Mouse (Mus musculus): Measurements from ENCODE around the gene Rasa3. TPM values are rescaled to one million over a fixed set of nuclear protein-coding genes. Genes with fewer than 3 reads are reported as not detected.

The Rasa3 gene
- polyA plus RNA-seq, 2 experiments, result 10.1 to 15.8 TPM

DNA sequence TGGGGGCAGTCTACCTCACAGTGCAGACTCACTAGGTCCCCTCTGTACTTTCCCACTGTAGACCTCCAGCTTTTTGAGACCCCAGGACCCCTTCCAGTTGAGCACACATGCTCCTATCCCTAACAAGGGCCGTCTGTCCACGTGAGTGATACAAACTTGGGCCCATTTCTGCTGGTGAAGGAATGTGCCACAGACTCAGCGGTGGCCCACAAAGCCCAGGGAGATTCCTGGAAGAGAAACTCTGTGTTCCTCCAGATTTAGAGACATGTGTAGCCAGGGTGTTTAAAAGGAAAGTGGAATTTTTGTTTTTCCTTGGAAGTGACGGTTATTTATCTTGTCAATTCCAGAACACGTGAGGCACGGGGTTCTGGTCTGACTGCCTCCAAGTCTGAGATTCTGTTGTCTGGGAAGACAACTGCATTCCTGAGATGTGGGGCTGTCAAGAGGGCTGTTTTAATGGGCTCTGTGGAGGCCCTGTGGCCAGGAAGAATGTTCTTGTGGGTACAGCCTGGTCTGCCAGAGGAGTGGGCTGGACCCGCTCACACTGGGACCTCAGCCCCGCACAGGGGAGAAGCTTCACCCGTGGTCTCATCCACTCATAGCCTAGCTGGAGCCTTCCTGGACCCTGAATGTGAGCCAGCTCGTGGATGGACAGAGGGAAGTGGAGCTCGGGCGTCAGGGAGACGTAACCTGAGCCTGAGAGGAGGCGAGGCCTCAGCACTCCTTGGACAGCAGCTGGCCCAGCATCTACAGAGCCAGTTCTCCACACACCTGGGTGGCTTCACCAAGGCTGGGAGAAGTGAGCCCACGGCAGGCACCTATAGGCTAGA, 148.2 kb downstream of the Rasa3 start:
- Histone ChIP-seq H3K4me2 (ENCODE audit: low read depth) (no peak overlapping the region), H3K4me3 (ENCODE audit: insufficient read depth in 1 of 2, low read depth in 2 of 2, low read length in 2 of 2) (no peak overlapping the region), H3K27me3 (ENCODE audit: control insufficient read depth, insufficient read depth, low read length) (no peaks in the 10 kb centered on the region), H3K9ac (replicated peaks) (no peak overlapping the region), H3K27ac (no peak overlapping the region), H3K36me3 (replicated peaks; ENCODE audit: control insufficient read depth, insufficient read depth, low read depth) (no peaks in the 10 kb centered on the region), H3K9me3 (ENCODE audit: control insufficient read depth, low read length) (no peaks in the 10 kb centered on the region), H3K4me1 (replicated peaks; ENCODE audit: control insufficient read depth in 2 of 2, insufficient read depth in 2 of 2, low read length in 1 of 2) (peaks cover 0 to 4% of the 10 kb centered on the region in 2 experiments; a peak in 1 of 4 replicates)
- WGBS (ENCODE audit: insufficient replicate concordance), result 58% methylated on average over 15 of the region's 15 CpGs
- no peak for TF ChIP-seq EP300 (IDR thresholded peaks at IDR 0.05; ENCODE audit: low read depth)
- no peak for TF ChIP-seq CTCF (IDR thresholded peaks at IDR 0.05; ENCODE audit: low read depth)
- DNase-seq (ENCODE audit: low read depth in 3 of 3, low spot score in 3 of 3), result no peak
- ATAC-seq (ENCODE audit: insufficient read depth), result no peak

DNA sequence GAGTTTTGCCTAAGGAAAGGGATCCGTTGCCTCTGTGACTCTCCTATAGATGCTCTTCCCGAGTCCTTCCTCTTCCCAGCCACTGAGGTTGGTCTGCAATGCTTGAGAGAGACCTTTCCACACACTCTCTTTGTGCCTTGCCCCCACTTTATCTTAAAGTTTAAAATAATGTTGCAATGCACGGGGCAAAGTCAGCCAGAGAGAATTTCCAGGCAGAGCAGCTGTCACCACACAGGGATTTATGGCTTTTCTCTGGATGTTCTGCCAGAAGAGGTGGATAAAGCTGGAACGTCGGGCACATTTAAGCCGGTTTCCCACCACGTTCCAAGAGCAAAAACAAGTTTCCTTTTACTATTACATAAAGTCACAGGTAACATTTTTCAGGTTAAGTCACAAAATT, 156.0 kb downstream of the Rasa3 start:
- H3K27me3 ChIP-seq (ENCODE audit: control insufficient read depth, insufficient read depth, low read length), result no peaks in the 10 kb centered on the region
- H3K4me1 ChIP-seq (replicated peaks; ENCODE audit: control insufficient read depth in 2 of 2, insufficient read depth in 2 of 2, low read length in 1 of 2), result no peaks in the 10 kb centered on the region
- no peak overlapping the region for H3K27ac ChIP-seq
- 42% methylated on average over 7 of the region's 7 CpGs for WGBS (ENCODE audit: insufficient replicate concordance)
- H3K9me3 ChIP-seq (ENCODE audit: control insufficient read depth, low read length), result no peaks in the 10 kb centered on the region
- no peak for DNase-seq (ENCODE audit: low read depth in 3 of 3, low spot score in 3 of 3)
- no peaks in the 10 kb centered on the region for H3K36me3 ChIP-seq (replicated peaks; ENCODE audit: control insufficient read depth, insufficient read depth, low read depth)
- ATAC-seq (ENCODE audit: insufficient read depth), result no peak
- TF ChIP-seq CTCF (IDR thresholded peaks at IDR 0.05; ENCODE audit: low read depth), result no peak
- TF ChIP-seq EP300 (IDR thresholded peaks at IDR 0.05; ENCODE audit: low read depth), result no peak
- H3K4me3 ChIP-seq (ENCODE audit: insufficient read depth in 1 of 2, low read depth in 2 of 2, low read length in 2 of 2), result no peak overlapping the region
- no peak overlapping the region for H3K4me2 ChIP-seq (ENCODE audit: low read depth)
- no peak overlapping the region for H3K9ac ChIP-seq (replicated peaks)

DNA sequence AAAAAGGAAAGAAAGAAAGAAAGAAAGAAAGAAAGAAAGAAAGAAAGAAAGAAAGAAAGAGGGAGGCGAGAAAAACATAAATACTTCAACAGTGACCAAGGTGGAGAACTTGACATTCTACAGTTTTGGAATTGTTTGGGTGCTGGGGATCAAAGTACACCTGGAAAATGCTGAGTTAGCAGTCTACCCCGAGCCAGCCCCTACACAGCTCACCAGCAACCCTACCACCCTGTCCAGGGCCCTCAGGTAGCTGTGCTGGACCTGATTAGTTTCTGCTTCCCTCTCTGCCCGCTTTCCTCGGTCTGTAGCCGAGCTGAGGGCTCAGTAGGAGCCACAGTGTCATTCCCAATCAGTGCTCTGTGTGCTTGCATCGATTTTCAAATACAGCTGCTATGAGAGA, 157.1 kb downstream of the Rasa3 start:
- DNase-seq (ENCODE audit: low read depth in 3 of 3, low spot score in 3 of 3) (no peak), ATAC-seq (ENCODE audit: insufficient read depth) (no peak)
- TF ChIP-seq EP300 (IDR thresholded peaks at IDR 0.05; ENCODE audit: low read depth) (no peak), CTCF (IDR thresholded peaks at IDR 0.05; ENCODE audit: low read depth) (no peak)
- H3K9me3 ChIP-seq (ENCODE audit: control insufficient read depth, low read length), result no peaks in the 10 kb centered on the region
- no peaks in the 10 kb centered on the region for H3K4me1 ChIP-seq (replicated peaks; ENCODE audit: control insufficient read depth in 2 of 2, insufficient read depth in 2 of 2, low read length in 1 of 2)
- H3K4me3 ChIP-seq (ENCODE audit: insufficient read depth in 1 of 2, low read depth in 2 of 2, low read length in 2 of 2), result no peak overlapping the region
- 32% methylated on average over 6 of the region's 6 CpGs for WGBS (ENCODE audit: insufficient replicate concordance)
- H3K9ac ChIP-seq (replicated peaks), result no peak overlapping the region
- H3K36me3 ChIP-seq (replicated peaks; ENCODE audit: control insufficient read depth, insufficient read depth, low read depth), result no peaks in the 10 kb centered on the region
- no peaks in the 10 kb centered on the region for H3K27me3 ChIP-seq (ENCODE audit: control insufficient read depth, insufficient read depth, low read length)
- H3K4me2 ChIP-seq (ENCODE audit: low read depth), result no peak overlapping the region
- no peak overlapping the region for H3K27ac ChIP-seq

DNA sequence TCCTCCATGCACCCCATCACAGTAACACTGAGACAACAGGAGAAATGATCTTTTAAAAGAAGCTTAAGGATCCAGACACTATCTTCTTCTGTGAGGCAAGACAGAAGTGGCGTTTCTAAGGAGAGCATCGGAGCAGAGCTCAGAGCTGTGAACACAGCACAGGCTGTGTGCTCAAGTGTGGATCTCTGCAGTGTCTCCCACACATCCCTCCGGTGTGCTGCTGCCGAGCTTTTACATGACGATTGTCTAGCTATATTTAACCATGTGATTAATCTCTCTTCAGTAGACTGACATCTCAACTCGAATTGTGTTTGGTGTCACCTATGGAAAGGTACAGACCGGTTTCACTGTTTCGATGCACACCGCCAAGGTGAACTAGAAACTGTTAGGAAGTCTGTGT, 157.9 kb downstream of the Rasa3 start:
- no peaks in the 10 kb centered on the region for H3K36me3 ChIP-seq (replicated peaks; ENCODE audit: control insufficient read depth, insufficient read depth, low read depth)
- 55% methylated on average over 9 of the region's 9 CpGs for WGBS (ENCODE audit: insufficient replicate concordance)
- no peak for ATAC-seq (ENCODE audit: insufficient read depth)

DNA sequence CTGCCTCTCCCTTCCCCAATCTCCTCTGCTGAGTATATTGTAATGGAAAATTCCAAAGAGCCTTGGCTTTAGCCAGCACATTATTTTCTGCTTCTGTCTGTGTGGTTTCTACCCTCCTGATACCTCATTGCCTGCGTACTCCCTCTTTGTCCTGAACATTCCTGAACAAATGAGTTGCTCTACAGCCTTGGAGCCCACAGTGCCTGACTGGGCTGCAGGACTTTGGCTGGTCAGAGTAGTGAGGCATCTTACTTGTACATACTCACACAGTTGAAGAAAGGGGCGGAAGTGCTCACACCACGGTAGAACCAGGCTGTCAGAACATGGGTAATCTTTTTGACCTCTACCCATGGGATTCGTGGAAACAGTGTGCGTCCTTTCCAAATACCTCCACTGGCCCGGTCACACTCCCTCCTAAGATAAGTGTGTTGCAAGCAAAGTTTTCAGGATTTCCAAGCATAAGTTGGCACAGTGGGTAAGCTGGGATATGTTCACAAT, 160.1 kb downstream of the Rasa3 start:
- Histone ChIP-seq H3K4me2 (ENCODE audit: low read depth) (no peak overlapping the region), H3K9me3 (ENCODE audit: control insufficient read depth, low read length) (no peaks in the 10 kb centered on the region), H3K9ac (replicated peaks) (no peak overlapping the region), H3K27me3 (ENCODE audit: control insufficient read depth, insufficient read depth, low read length) (no peaks in the 10 kb centered on the region), H3K4me1 (replicated peaks; ENCODE audit: control insufficient read depth in 2 of 2, insufficient read depth in 2 of 2, low read length in 1 of 2) (no peaks in the 10 kb centered on the region), H3K27ac (no peak overlapping the region), H3K4me3 (ENCODE audit: insufficient read depth in 1 of 2, low read depth in 2 of 2, low read length in 2 of 2) (no peak overlapping the region), H3K36me3 (replicated peaks; ENCODE audit: control insufficient read depth, insufficient read depth, low read depth) (no peaks in the 10 kb centered on the region)
- ATAC-seq (ENCODE audit: insufficient read depth), result no peak
- DNase-seq (ENCODE audit: low read depth in 3 of 3, low spot score in 3 of 3), result no peak
- 74% methylated on average over 6 of the region's 6 CpGs for WGBS (ENCODE audit: insufficient replicate concordance)
- TF ChIP-seq EP300 (IDR thresholded peaks at IDR 0.05; ENCODE audit: low read depth) (no peak), CTCF (IDR thresholded peaks at IDR 0.05; ENCODE audit: low read depth) (no peak)

More for the DNA sequence above, 157.9 kb downstream of the Rasa3 start:
- Histone ChIP-seq H3K4me3 (ENCODE audit: insufficient read depth in 1 of 2, low read depth in 2 of 2, low read length in 2 of 2) (no peak overlapping the region), H3K27ac (no peak overlapping the region), H3K9me3 (ENCODE audit: control insufficient read depth, low read length) (no peaks in the 10 kb centered on the region), H3K4me1 (replicated peaks; ENCODE audit: control insufficient read depth in 2 of 2, insufficient read depth in 2 of 2, low read length in 1 of 2) (no peaks in the 10 kb centered on the region), H3K4me2 (ENCODE audit: low read depth) (no peak overlapping the region), H3K9ac (replicated peaks) (no peak overlapping the region), H3K27me3 (ENCODE audit: control insufficient read depth, insufficient read depth, low read length) (no peaks in the 10 kb centered on the region)
- TF ChIP-seq EP300 (IDR thresholded peaks at IDR 0.05; ENCODE audit: low read depth) (no peak), CTCF (IDR thresholded peaks at IDR 0.05; ENCODE audit: low read depth) (no peak)
- no peak for DNase-seq (ENCODE audit: low read depth in 3 of 3, low spot score in 3 of 3)

Other genes starting within 250 kb of the Rasa3 start
- 0.02 TPM in 1 of 2 replicates, not detected in the other for gene Tmem255b, start 242.4 kb downstream of the Rasa3 start, polyA plus RNA-seq (2012; rRNA removed)
- 0.14 TPM in 1 of 2 replicates, not detected in the other for gene Tmem255b, start 242.4 kb downstream of the Rasa3 start, polyA plus RNA-seq (2014; fragmentation: Nextera tagmentation; extraction: Ambion mirVana)
- gene Gas6, start 183.1 kb downstream of the Rasa3 start, polyA plus RNA-seq (2012; rRNA removed), result 2.2 and 2.7 TPM in 2 replicates
- gene Gas6, start 183.1 kb downstream of the Rasa3 start, polyA plus RNA-seq (2014; fragmentation: Nextera tagmentation; extraction: Ambion mirVana), result 2.2 and 2.3 TPM in 2 replicates
- 0.02 TPM in 1 of 2 replicates, not detected in the other for gene 1700029H14Rik, start 115.1 kb downstream of the Rasa3 start, polyA plus RNA-seq (2012; rRNA removed)
- gene 1700029H14Rik, start 115.1 kb downstream of the Rasa3 start, polyA plus RNA-seq (2014; fragmentation: Nextera tagmentation; extraction: Ambion mirVana), result not detected in 2 replicates
- 0.02 TPM in 1 of 2 replicates, not detected in the other for gene Cfap97d2, start 28.3 kb upstream of the Rasa3 start, polyA plus RNA-seq (2012; rRNA removed)
- not detected in 2 replicates for gene Cfap97d2, start 28.3 kb upstream of the Rasa3 start, polyA plus RNA-seq (2014; fragmentation: Nextera tagmentation; extraction: Ambion mirVana)
- gene Cdc16, start 80.1 kb upstream of the Rasa3 start, polyA plus RNA-seq (2012; rRNA removed), result 20.4 and 31.3 TPM in 2 replicates
- 51.4 and 61.0 TPM in 2 replicates for gene Cdc16, start 80.1 kb upstream of the Rasa3 start, polyA plus RNA-seq (2014; fragmentation: Nextera tagmentation; extraction: Ambion mirVana)
- gene Upf3a, start 108.0 kb upstream of the Rasa3 start, polyA plus RNA-seq (2012; rRNA removed), result 4.1 and 8.3 TPM in 2 replicates
- 11.0 and 11.3 TPM in 2 replicates for gene Upf3a, start 108.0 kb upstream of the Rasa3 start, polyA plus RNA-seq (2014; fragmentation: Nextera tagmentation; extraction: Ambion mirVana)
- gene AF366264, start 160.8 kb upstream of the Rasa3 start, polyA plus RNA-seq (2012; rRNA removed), result 0.01 TPM in 1 of 2 replicates, not detected in the other
- not detected in 2 replicates for gene AF366264, start 160.8 kb upstream of the Rasa3 start, polyA plus RNA-seq (2014; fragmentation: Nextera tagmentation; extraction: Ambion mirVana)
- 7.0 and 8.0 TPM in 2 replicates for gene Champ1, start 192.0 kb upstream of the Rasa3 start, polyA plus RNA-seq (2012; rRNA removed)
- 11.9 and 12.2 TPM in 2 replicates for gene Champ1, start 192.0 kb upstream of the Rasa3 start, polyA plus RNA-seq (2014; fragmentation: Nextera tagmentation; extraction: Ambion mirVana)
- 2.6 and 2.8 TPM in 2 replicates for gene Coprs, start 212.7 kb upstream of the Rasa3 start, polyA plus RNA-seq (2012; rRNA removed)
- gene Coprs, start 212.7 kb upstream of the Rasa3 start, polyA plus RNA-seq (2014; fragmentation: Nextera tagmentation; extraction: Ambion mirVana), result 5.9 and 6.0 TPM in 2 replicates

All from liver, embryonic 14.5 days (tissue).